Mouse (Mus musculus): ENCODE results near the gene Taf1d. TPM values are rescaled to one million over a fixed set of nuclear protein-coding genes. Genes with fewer than 3 reads are reported as not detected.

Gene Taf1d
- polyA plus RNA-seq, 1 experiment from 2014 or later = 78.4 TPM

DNA sequence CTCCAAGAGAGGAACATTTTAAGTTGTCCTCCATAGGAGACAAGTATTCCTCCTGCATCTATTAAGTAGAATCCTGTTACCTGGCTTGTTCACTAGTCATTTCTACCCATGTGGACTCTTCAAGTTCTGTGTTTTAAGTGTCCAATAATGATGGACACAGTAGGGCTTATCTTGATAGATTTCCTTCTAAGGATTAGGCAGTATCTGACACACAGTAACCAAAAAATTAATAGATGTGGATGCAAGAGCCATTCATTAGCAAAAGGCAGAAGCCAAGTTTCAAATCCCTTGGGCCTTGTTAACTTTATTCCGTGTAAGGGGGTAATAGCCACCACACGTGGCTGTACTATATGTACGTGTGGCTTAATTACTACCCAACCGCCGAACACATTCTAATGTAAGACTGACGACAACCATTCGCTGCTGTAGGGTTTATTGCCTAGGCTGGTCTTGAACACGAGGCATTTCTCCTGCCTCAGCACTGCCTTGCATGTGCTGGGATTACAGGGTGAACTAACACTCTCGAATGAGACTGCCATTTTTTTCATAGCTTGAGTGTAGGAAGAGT, 51.0 kb downstream of the Taf1d start:
- ATAC-seq (replicated peaks; ENCODE audit: low FRiP score) (no peak), DNase-seq (ENCODE audit: low spot score) (no peak)
- Histone ChIP-seq H3K4me2 (ENCODE audit: low read depth, low read length, severe bottlenecking) (peak overlapping the region; percentile 77), H3K27me3 (ENCODE audit: control insufficient read depth, insufficient read depth, low read length) (no peaks in the 10 kb centered on the region; the same call in 1 of the 2 replicates), H3K36me3 (ENCODE audit: control insufficient read depth, insufficient read depth, low read length) (no peaks in the 10 kb centered on the region), H3K9me3 (ENCODE audit: control insufficient read depth, low read length) (no peaks in the 10 kb centered on the region), H3K27ac (ENCODE audit: low read depth, low read length) (peak overlapping the region; percentile 71), H3K4me3 (ENCODE audit: low read depth, low read length) (peak overlapping the region; percentile 87), H3K4me1 (replicated peaks; ENCODE audit: control insufficient read depth, insufficient read depth, low read length) (no peaks in the 10 kb centered on the region; the same call in 1 of the 2 replicates), H3K9ac (ENCODE audit: low read length) (peak overlapping the region; percentile 91)
- 1% methylated on average over 9 of the region's 9 CpGs for WGBS

DNA sequence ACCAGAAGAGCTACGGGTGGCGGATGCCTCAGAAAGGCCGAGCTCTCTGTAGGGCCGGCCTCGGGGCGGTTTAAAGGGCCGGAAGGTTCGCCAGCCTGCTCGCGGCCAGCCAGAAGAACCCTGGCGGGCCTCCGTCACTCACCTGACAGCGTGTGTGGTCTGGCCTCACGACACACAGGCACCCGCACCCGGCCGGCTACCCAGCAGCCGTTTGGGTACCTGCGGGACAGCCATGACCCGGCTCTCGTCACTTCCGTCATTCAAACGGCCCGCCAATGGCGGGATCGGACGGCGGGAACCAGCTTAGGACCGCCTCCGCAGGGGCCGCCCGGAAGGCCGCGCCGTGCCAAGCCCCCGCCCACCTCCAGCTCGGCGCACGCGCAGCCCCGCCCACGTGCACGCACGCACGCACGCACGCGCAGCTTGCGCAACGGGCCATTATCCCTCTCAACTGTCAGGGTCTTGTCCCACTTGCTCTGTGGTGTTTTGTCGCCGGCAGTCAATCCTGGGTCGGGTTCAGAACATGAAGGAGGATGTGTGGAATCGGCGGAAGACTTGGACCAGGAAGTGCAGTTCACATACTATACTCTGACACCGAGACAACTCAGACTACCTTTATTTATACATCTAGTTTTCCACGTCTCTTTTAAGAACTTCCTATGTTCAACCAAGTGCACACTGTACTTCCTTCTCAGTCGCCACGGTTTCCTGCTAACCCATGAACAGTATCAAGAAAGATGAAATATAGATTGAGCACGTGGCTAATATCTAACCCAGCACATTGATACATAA, 51.7 kb downstream of the Taf1d start, which contains the start of gene Cep295:
Gene Cep295, minus strand, starts transcription at position 305 of the 792 bp plus-strand sequence.
- 3% methylated on average over 60 of the region's 60 CpGs for WGBS
- H3K27me3 ChIP-seq (ENCODE audit: control insufficient read depth, insufficient read depth, low read length) = no peaks in the 10 kb centered on the region; the same call in 1 of the 2 replicates
- H3K36me3 ChIP-seq (ENCODE audit: control insufficient read depth, insufficient read depth, low read length) = no peaks in the 10 kb centered on the region
- H3K27ac ChIP-seq (ENCODE audit: low read depth, low read length) = peak within 1 kb of the TSS; percentile 71
- H3K4me2 ChIP-seq (ENCODE audit: low read depth, low read length, severe bottlenecking) = peak within 1 kb of the TSS; percentile 77
- H3K9ac ChIP-seq (ENCODE audit: low read length) = peak within 1 kb of the TSS; percentile 91
- ATAC-seq (replicated peaks; ENCODE audit: low FRiP score) (peak; percentile 100), DNase-seq (ENCODE audit: low spot score) (peak; percentile 98)
- peak within 1 kb of the TSS; percentile 87 for H3K4me3 ChIP-seq (ENCODE audit: low read depth, low read length)
- no peaks in the 10 kb centered on the region; the same call in 1 of the 2 replicates for H3K4me1 ChIP-seq (replicated peaks; ENCODE audit: control insufficient read depth, insufficient read depth, low read length)
- H3K9me3 ChIP-seq (ENCODE audit: control insufficient read depth, low read length) = no peaks in the 10 kb centered on the region

DNA sequence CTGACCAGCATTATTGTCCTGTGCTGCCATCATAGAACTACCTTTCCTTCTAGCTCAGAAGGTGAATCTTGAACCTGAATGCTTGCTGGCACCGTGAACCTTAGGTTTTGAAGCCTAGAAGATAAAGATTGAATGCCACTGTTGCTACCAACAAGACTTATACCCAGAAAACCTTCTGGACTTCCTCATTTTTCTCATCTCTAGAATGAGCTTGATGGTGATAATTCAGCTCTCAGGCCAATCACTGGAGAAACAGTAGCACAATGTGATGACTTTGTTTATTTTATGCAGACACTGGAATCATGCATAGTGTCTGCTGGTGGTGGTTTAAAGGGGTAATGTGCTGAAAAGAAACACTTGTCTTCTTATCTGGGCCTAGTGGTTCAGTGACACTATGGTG, 58.8 kb downstream of the Taf1d start:
- no peaks in the 10 kb centered on the region for H3K36me3 ChIP-seq (ENCODE audit: control insufficient read depth, insufficient read depth, low read length)
- WGBS = 73% methylated on average over 1 of the region's 1 CpGs

DNA sequence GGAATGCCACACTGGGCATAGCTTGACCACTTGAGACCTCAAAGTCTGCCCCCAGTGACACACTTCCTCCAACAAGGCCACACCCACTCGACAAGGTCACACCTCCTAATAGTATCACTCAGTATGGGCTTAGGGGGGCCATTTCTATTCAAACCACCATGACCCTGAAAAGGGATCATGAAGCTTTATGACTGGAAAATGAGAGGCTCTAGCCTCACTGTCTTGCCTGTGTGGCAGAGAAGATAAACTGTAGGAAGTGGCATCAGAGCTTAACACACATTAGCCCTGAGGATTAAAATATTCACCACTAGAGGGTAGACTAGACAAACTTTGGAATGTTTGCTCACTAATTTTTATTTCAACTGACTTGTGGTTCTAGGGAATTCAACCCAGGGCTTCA, 59.8 kb downstream of the Taf1d start:
- peak; percentile 33 for ATAC-seq (replicated peaks; ENCODE audit: low FRiP score)
- Histone ChIP-seq H3K27me3 (ENCODE audit: control insufficient read depth, insufficient read depth, low read length) (no peaks in the 10 kb centered on the region), H3K9me3 (ENCODE audit: control insufficient read depth, low read length) (no peaks in the 10 kb centered on the region), H3K36me3 (ENCODE audit: control insufficient read depth, insufficient read depth, low read length) (no peaks in the 10 kb centered on the region), H3K4me2 (ENCODE audit: low read depth, low read length, severe bottlenecking) (no peak overlapping the region), H3K9ac (ENCODE audit: low read length) (no peak overlapping the region), H3K27ac (ENCODE audit: low read depth, low read length) (no peak overlapping the region), H3K4me1 (replicated peaks; ENCODE audit: control insufficient read depth, insufficient read depth, low read length) (no peaks in the 10 kb centered on the region), H3K4me3 (ENCODE audit: low read depth, low read length) (no peak overlapping the region)
- WGBS = 75% methylated on average over 1 of the region's 1 CpGs
- DNase-seq (ENCODE audit: low spot score) = no peak

More for the DNA sequence above, 58.8 kb downstream of the Taf1d start:
- H3K9me3 ChIP-seq (ENCODE audit: control insufficient read depth, low read length) = no peaks in the 10 kb centered on the region
- no peak overlapping the region for H3K27ac ChIP-seq (ENCODE audit: low read depth, low read length)
- no peak overlapping the region for H3K4me3 ChIP-seq (ENCODE audit: low read depth, low read length)
- no peaks in the 10 kb centered on the region for H3K4me1 ChIP-seq (replicated peaks; ENCODE audit: control insufficient read depth, insufficient read depth, low read length)
- no peak overlapping the region for H3K9ac ChIP-seq (ENCODE audit: low read length)
- H3K4me2 ChIP-seq (ENCODE audit: low read depth, low read length, severe bottlenecking) = no peak overlapping the region
- ATAC-seq (replicated peaks; ENCODE audit: low FRiP score) (no peak), DNase-seq (ENCODE audit: low spot score) (no peak)
- no peaks in the 10 kb centered on the region for H3K27me3 ChIP-seq (ENCODE audit: control insufficient read depth, insufficient read depth, low read length)

DNA sequence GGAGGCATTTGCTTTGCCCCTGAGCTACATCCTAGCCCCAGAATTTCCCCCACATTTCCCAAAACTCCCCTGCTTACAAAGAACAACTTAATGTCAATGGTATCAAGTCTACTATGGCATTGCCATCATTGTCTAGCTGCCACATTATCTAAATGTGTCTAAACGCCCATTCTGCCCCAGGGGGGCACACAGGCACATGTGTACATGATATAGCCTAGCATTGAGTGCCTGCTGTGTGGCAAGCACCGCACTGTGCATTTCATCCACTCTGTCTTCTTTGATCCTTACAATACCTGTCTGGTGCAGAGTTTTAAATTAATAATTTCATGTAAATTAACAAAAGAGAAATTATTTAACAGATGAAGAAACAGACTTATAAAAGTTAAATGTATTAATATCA, 60.2 kb downstream of the Taf1d start:
- Histone ChIP-seq H3K4me3 (ENCODE audit: low read depth, low read length) (no peak overlapping the region), H3K9me3 (ENCODE audit: control insufficient read depth, low read length) (no peaks in the 10 kb centered on the region), H3K27ac (ENCODE audit: low read depth, low read length) (no peak overlapping the region), H3K36me3 (ENCODE audit: control insufficient read depth, insufficient read depth, low read length) (no peaks in the 10 kb centered on the region), H3K4me1 (replicated peaks; ENCODE audit: control insufficient read depth, insufficient read depth, low read length) (no peaks in the 10 kb centered on the region), H3K9ac (ENCODE audit: low read length) (no peak overlapping the region), H3K27me3 (ENCODE audit: control insufficient read depth, insufficient read depth, low read length) (no peaks in the 10 kb centered on the region), H3K4me2 (ENCODE audit: low read depth, low read length, severe bottlenecking) (no peak overlapping the region)
- DNase-seq (ENCODE audit: low spot score) = no peak
- WGBS = 66% methylated on average over 2 of the region's 2 CpGs
- no peak for ATAC-seq (replicated peaks; ENCODE audit: low FRiP score)

Small RNA genes within 50 kb of the gene (microRNA-seq; reads per million reads assigned to microRNA genes)
- gene Gm49349 (ENCODE audit: insufficient number of aligned reads) (not detected), gene mmu-mir-7650 (ENCODE audit: insufficient number of aligned reads) (not detected)

Other genes with a start within 250 kb of the Taf1d start
- gene Hephl1, start 194.1 kb upstream of the Taf1d start, polyA plus RNA-seq (2014; fragmentation: Nextera tagmentation; extraction: Ambion mirVana) = not detected in 2 replicates
- gene Vstm5, start 67.2 kb upstream of the Taf1d start, polyA plus RNA-seq (2014; fragmentation: Nextera tagmentation; extraction: Ambion mirVana) = 1.5 and 2.3 TPM in 2 replicates
- 47.7 and 51.1 TPM in 2 replicates for gene Med17, start 26.3 kb upstream of the Taf1d start, polyA plus RNA-seq (2014; fragmentation: Nextera tagmentation; extraction: Ambion mirVana)
- gene 4931406C07Rik, start 234 bp downstream of the Taf1d start, polyA plus RNA-seq (2014; fragmentation: Nextera tagmentation; extraction: Ambion mirVana) = 5.2 and 6.3 TPM in 2 replicates
- gene Cep295, start 51.6 kb downstream of the Taf1d start, polyA plus RNA-seq (2014; fragmentation: Nextera tagmentation; extraction: Ambion mirVana) = 28.3 and 28.4 TPM in 2 replicates
- 3.3 and 3.9 TPM in 2 replicates for gene Smco4, start 187.2 kb downstream of the Taf1d start, polyA plus RNA-seq (2014; fragmentation: Nextera tagmentation; extraction: Ambion mirVana)

All from forebrain, embryonic 11.5 days (tissue).